Mouse (Mus musculus) retina, embryonic 14.5 days (tissue): ENCODE measurements around the gene Dscam.

Experiments
- DNase-seq: peaks from one replicate; pipeline ENCODE4 v3.0.0-alpha.2; 2015; ENCODE audit warnings: low spot score

The Dscam gene

DNA sequence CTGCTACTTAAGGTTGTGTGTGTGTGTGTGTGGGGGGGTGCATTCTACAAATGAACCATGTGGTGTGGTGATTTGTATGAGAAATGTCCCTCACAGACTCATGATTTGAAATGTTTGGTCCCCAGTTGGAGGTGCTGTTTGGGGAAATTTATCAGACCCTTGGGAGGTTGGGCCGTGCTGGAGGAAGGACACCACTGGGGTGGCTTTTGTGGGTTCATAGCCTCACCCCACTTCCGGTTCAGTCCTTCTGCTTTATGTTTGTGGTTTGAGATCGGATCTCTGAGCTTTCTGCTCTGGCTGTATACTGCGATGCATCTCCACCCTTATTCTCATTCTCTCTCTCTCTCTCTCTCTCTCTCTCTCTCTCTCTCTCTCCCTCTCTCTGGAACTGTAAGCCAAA, 516.5 kb downstream of the Dscam start:
- no peak for DNase-seq

DNA sequence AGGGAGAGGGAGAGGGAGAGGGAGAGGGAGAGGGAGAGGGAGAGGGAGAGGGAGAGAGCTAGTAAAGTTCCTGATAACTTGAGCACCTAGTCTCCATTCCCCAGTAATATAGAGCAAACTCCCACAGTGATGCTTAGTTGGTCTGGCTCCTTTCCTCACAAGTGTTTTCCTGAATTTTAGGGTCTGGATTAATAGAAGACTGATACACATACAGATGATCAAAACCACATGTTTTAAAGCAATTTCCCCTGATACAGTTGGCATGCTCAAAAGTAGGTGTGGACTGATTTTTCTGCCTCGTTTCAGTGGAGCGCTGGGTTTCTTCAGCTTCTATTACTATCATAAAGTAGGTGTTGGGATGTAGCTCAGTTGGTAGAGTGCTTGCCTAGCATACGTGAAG, 519.1 kb downstream of the Dscam start:
- DNase-seq, result no peak

- no peak for DNase-seq
These were observed 530.5 kb downstream of the Dscam start for GRCm38 (mm10) chr16:96640101-96640500.

- no peak for DNase-seq
These were observed 534.6 kb downstream of the Dscam start for GRCm38 (mm10) chr16:96635916-96636315.

GRCm38 (mm10) chr16:96634791-96635143, 535.8 kb downstream of the Dscam start:
- DNase-seq, result no peak

DNA sequence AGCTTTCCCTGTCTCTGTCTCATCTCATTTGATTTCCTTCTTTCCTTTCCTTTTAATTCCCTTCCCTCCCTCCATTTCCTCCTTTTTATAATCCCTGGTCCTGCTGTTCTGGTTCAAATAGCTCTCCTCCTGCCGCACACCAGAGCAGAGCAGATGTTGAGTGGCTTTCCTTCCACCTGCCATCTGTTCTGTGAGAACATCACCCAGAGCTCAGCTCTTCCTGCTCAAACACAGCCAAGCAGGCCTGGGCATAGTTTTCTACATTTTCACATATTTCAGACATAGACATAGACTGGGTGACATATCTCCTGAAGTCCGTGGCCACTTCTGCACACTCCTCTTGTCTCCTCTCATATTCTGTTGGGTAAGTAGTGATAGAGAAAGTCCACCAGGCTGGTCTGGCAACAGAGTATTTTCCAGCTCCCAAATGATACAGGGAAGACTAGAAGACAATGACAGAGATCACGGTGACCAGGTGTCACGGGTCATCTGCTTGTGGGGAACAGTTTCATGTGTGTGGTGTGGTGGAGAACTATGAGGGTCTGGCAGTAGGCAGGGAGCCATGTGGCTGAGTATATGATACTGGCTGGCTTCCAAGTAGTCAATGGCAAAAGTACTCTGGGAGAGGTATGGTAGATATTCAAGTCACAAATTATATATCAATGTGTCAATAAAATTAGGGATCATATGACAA, 536.3 kb downstream of the Dscam start:
- no peak for DNase-seq

DNA sequence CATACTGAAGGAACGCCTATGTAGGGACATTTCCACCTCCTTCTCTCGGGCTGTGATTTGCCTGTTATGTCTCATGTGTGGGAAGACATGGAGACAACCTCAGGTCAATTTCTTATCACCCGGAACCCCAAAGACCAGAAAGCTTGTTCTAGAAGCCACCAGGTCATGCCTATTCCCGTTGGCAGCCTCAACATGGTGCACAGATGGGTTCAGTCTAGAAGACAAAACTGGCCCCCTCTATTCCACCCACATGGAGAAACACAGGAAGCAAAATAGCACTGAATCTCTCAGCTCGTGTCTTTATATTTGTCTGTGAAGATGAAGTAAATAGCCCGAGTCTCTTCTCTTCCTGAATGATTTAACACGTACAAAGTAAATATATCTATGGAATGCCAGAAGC, 540.3 kb downstream of the Dscam start:
- no peak for DNase-seq

- no peak for DNase-seq
These were observed 540.9 kb downstream of the Dscam start for GRCm38 (mm10) chr16:96629623-96630022.

- DNase-seq, result no peak
These were observed 545.1 kb downstream of the Dscam start for GRCm38 (mm10) chr16:96625468-96625867.

DNA sequence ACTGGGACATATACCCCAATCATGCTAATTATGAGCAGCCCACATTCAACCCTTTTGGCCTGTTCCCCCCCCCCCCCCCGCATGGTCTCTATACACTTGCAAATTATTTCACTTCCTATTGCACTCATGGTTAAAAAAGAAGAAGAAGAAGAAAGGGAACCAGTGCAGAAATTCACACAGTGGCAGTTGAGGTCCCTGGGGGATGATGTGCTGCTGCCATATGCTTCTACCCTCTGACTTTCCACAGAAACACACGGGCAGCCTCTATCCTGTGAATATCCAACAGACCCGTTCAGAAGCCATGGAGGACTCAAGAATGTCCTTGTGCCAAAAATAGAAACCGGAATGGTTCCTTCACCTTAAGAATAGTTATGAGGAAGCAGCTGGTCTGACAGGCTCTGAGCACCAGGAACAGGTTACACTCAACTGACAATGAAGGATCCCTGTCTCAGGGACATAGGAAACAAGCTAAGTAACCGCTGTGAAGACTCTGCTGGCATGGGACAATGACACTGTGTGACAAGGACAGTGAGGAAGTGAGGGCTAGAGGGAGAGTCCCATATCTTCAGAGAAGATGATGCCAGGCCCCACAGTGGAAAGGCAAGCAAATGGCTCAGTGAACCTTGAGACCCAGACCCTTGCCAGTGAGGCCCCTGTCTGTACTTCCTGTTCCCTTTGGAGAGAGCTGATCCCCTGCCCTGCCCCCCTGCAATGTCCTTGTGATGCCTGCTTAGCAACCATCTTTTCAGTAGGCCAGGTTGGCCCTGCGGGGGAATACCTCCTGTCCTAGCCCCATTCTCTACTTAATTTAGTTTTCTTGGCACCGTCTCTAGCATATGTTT, 545.8 kb downstream of the Dscam start:
- no peak for DNase-seq

GRCm38 (mm10) chr16:96620861-96621260, 549.7 kb downstream of the Dscam start:
- no peak for DNase-seq

DNA sequence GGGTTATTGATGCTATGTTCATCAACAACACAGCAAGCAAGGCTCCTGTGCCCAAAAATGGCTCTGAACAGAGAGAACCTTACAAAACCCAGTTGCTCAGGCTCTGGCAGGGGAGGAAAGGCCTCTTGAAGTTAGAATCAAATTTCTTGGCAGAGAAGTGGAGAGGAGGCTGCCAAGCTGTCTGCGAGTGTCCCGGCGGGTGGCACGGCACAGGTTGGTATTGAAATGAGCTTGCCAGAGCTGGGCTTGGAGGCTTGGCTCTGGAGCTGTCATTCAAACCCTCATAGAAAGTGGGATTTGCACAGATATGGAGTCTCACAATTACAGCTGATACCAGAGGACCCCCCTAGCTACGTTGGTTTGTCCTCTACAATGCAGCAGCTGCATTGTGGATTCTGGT, 550.1 kb downstream of the Dscam start:
- DNase-seq, result no peak

- no peak for DNase-seq
These were observed 552.8 kb downstream of the Dscam start for GRCm38 (mm10) chr16:96617772-96618171.

- no peak for DNase-seq
These were observed 557.3 kb downstream of the Dscam start for GRCm38 (mm10) chr16:96613275-96613674.

- peak; percentile 68 for DNase-seq
These were observed 559.7 kb downstream of the Dscam start for GRCm38 (mm10) chr16:96610806-96611205.

GRCm38 (mm10) chr16:96602206-96602605, 568.3 kb downstream of the Dscam start:
- no peak for DNase-seq

DNA sequence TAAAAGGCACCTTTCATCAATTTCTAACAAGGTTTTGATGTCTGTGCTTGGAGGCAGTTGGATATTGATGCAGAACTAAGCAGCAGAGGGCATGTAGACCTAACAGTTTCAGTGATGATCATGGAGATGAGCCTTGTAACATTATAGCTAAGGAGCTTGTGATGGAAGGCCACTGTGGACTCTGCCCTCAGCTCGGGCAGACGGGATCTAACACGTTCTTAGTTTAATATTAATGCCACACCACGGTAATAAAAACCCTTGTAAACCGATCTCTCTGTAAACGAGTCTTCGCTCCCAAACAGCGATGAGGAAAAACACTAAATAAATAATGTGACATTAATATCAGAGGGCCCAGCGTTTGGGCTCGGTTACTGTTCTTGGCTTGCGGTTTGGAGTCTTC, 569.8 kb downstream of the Dscam start:
- DNase-seq, result no peak

- DNase-seq, result no peak
These were observed 571.0 kb downstream of the Dscam start for GRCm38 (mm10) chr16:96599401-96600060.

- no peak for DNase-seq
These were observed 594.7 kb downstream of the Dscam start for GRCm38 (mm10) chr16:96575841-96576240.

GRCm38 (mm10) chr16:96567428-96567827, 603.1 kb downstream of the Dscam start:
- peak; percentile 52 for DNase-seq

- peak; percentile 24 for DNase-seq
These were observed 606.9 kb downstream of the Dscam start for GRCm38 (mm10) chr16:96563350-96564257.

GRCm38 (mm10) chr16:96559796-96560195, 610.8 kb downstream of the Dscam start:
- no peak for DNase-seq
